Mouse (Mus musculus): Measurements from ENCODE around the gene Tspyl4.
"Not testable (repeated sequence)": the region's sequence is repeated elsewhere in the genome, so short reads cannot be mapped to it uniquely, and the experiment has no call there.

Tspyl4 gene

GRCm38 (mm10) chr10:34297299-34297979 lies at the start of gene Tspyl4:
TSS of gene Tspyl4 (plus strand) at chr10:34297442.
- peak; percentile 92 to 95 for DNase-seq

- DNase-seq = no peak
Observed at GRCm38 (mm10) chr10:34247757-34248156, 49.5 kb upstream of the Tspyl4 start.

- no peak for DNase-seq
Observed at GRCm38 (mm10) chr10:34249594-34249993, 47.6 kb upstream of the Tspyl4 start.

GRCm38 (mm10) chr10:34252833-34253232 lies 44.4 kb upstream of the Tspyl4 start:
- DNase-seq = not testable (repeated sequence)

GRCm38 (mm10) chr10:34265106-34265505 lies 32.1 kb upstream of the Tspyl4 start:
- DNase-seq = no peak

GRCm38 (mm10) chr10:34267312-34268070 lies 29.8 kb upstream of the Tspyl4 start:
- DNase-seq = no peak

- peak in 1 of 2 experiments; percentile 10 for DNase-seq
Observed at GRCm38 (mm10) chr10:34271681-34272080, 25.6 kb upstream of the Tspyl4 start.

GRCm38 (mm10) chr10:34280591-34281175 lies 16.6 kb upstream of the Tspyl4 start:
- DNase-seq = peak; percentile 44 to 57

- DNase-seq = no peak
Observed at GRCm38 (mm10) chr10:34281211-34281961, 15.9 kb upstream of the Tspyl4 start.

GRCm38 (mm10) chr10:34281962-34282388 lies 15.3 kb upstream of the Tspyl4 start, which contains the start of gene Tspyl1:
TSS of gene Tspyl1 (plus strand) at chr10:34282190.
- peak; percentile 99 for DNase-seq

GRCm38 (mm10) chr10:34282420-34283238 lies 14.6 kb upstream of the Tspyl4 start:
- DNase-seq = peak; percentile 59 to 72

- DNase-seq = no peak
Observed at GRCm38 (mm10) chr10:34296911-34297298, 337 bp upstream of the Tspyl4 start.

- no peak for DNase-seq
Observed at GRCm38 (mm10) chr10:34297980-34298753, 925 bp downstream of the Tspyl4 start.

GRCm38 (mm10) chr10:34300368-34300767 lies 3.1 kb downstream of the Tspyl4 start:
- DNase-seq = no peak

- DNase-seq = no peak
Observed at GRCm38 (mm10) chr10:34307070-34307469, 9.8 kb downstream of the Tspyl4 start.

- DNase-seq = no peak
Observed at GRCm38 (mm10) chr10:34309915-34310685, 12.9 kb downstream of the Tspyl4 start.

GRCm38 (mm10) chr10:34312536-34312935 lies 15.3 kb downstream of the Tspyl4 start:
- DNase-seq = no peak

- peak; percentile 7 to 33 for DNase-seq
Observed at GRCm38 (mm10) chr10:34316571-34317216, 19.5 kb downstream of the Tspyl4 start.

- DNase-seq = no peak
Observed at GRCm38 (mm10) chr10:34317217-34317606, 20.0 kb downstream of the Tspyl4 start.

GRCm38 (mm10) chr10:34320809-34321208 lies 23.6 kb downstream of the Tspyl4 start:
- no peak for DNase-seq

Data from kidney, postnatal 4 days (tissue).